Mouse (Mus musculus) frontal cortex, postnatal 14 days (tissue): ENCODE data around the gene Nfix.
"Not testable (repeated sequence)": the region's sequence is repeated elsewhere in the genome, so short reads cannot be mapped to it uniquely, and the experiment has no call there.

ENCODE experiments used
- DNase-seq, 2 experiments: peaks; one replicate each; pipeline ENCODE4 v3.0.0; 2022; ENCODE audit warnings: low spot score in 2 of 2

Nfix gene

DNA sequence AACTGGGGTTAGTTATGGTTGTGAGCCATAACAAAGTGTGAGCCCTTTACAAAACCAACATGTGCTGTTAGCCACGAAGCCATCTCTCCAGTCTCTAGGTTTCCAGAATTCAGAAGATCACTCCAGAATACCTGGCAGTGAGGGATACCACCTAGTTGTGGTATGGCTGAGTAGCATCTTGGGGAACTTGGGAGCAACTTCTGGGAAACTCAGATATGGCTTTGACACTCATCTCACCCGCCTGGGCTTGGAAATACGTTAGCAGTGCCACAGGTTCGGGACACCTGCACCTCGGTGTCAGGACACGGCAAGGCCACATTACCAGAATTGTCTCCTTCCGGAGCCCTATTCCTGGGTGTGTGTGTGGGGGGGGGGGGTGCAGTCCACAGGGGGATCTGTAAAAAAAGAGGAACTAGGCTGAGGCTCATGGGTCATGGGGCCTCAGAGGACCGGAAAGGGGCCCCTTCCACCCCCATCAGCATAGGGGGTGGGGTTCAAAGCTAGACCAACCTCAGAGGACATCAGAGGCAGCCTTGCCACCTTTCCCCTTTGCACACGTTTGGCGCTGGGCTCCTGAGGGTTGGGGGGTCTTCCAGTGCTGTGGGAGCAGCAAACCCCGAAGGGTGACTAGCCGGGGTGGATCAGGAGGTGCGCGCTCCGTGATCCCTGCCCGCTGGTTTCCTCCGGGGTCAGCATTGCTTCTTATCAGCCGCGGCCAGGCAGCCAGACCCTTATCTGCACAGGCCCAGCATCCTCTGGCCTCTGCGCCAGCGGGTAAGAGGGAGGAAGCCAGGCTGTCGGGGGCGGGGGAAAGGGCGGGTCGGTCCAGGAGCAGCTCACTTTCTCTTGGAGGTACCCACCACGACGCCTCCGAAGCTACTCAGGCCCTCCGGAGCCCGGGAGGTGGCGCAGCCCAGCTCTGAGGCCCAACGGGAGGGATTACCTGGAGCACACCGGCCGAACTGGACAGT lies 98.9 kb downstream of the Nfix start, which contains the start of gene Lyl1:
Lyl1 (plus strand) TSS at position 517 of the 971 bp plus-strand sequence.
- peak in 1 of 2 experiments; percentile 13 for DNase-seq

DNA sequence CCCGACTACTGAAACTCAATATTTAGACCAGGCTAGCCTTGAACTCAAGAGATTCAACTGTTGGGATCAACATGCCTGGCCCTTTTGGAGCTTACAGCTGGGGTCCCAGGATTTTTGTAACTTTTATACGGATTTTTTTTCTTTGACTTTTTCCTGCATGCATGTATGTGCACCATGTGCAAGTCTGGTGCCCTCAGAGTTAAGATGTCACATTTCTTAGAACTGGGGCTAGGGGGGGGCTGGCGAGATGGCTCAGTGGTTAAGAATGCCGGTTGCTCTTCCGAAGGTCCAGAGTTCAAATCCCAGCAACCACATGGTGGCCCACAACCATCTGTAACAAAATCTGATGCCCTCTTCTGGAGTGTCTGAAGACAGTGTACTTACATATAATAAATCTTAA lies 99.6 kb downstream of the Nfix start:
- DNase-seq: no peak

DNA sequence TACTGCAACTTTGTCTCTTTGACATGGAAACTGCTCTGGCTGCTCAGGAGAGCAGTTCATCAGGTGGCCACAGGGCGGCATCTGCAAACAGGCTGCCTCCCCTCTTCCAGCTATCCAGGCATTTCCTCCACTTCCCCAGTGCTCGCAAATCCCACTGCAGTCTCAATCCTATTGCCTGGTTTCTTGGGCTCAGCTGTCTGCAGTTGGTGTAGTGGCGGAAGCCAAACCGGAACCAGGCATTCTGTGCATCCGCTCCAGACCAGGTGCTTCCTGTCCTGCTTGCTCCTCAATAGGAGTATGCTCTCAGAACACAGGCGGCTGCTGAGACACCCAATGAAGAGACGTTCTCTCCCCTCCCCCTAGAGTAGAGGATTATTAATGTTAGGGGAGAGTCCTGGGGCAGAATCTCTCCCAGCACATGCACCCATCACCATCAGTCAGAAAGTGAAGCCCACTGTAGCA lies 100.3 kb downstream of the Nfix start:
- DNase-seq: peak; percentile 54 to 72

DNA sequence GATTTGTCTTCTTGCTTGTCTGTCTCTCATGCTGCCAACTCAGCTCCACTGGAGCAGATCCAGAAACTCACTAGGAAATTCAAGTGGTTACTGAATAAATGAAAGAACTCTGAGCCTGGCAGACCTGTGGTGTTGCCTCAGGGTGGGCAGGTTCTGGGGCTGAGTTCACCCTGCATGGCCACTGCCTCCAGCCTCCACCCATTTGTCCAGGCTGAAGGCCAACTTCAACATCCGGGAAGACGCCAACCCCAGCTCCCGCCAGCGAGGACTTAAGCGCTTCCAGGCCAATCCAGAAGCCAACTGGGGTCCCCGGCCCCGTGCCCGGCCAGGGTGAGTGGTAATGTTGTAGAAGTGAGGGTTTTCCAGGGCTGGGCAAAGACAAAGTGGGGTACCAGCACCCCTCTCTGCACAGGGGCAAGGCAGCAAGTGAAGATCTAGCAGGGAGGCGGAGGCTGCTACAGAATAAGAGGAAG lies 101.2 kb downstream of the Nfix start:
- peak in 1 of 2 experiments; percentile 47 for DNase-seq

DNA sequence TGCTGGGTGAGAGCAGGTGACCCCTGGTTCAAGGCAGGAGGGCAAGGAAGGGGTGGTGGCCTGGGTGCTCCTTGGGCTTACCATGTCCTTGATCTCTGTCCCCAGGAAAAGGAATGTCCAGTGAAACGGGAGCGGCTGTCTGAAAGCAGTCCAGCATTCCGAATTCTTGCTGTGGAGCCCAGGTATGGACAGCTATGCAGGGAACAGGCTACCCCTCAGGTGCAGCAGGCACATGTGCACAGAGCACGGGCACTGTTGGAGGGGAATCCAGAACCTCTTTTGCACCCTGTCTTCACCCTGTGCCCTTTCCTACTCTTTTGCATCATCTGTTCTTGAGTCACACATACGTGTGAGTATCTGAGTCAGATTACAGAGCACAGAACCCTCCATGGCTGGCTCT lies 101.9 kb downstream of the Nfix start:
- DNase-seq: no peak

DNA sequence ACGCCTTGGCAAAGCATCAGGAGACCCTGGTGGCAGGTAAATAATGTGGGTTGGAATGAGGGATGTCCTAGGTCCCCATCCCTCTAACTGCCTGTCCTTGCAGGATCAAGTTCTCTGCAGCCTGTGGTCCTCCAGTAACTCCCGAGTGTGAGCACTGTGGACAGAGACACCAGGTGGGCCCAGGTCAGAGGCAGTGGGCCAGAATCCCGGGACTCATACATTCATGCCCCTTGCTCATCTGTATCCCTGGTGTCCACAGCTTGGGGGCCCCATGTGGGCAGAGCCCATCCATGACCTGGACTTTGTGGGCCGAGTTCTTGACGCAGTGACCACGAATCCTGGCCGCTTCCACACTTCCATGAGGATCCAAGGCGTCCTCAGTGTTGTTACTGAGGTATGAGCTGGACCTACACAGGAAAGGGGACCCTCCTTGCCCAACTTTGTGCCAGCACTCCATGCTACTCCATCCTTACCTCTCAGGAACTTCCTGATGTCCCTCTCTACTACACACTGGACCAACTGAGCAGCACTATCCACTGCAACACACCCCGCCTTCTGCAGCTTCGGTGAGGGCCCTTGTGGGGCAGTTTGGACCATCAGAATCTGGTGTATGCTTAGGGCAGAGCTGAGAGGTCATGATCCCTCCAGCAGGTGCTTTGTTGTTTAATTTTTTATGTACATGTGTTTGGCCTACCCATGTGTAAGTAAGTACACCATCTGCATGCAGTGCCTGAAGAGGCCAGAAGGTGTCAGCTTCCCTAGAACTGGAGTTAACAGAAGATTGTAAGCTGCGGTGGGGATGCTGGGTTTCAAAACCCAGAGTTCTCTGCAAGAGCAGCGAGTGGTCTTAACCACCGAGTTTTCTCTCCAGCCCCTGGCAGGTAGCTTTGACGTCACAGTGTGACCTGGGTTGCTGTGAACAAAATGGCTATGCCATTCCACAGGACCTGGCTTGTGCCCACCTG lies 102.7 kb downstream of the Nfix start:
- no peak for DNase-seq

DNA sequence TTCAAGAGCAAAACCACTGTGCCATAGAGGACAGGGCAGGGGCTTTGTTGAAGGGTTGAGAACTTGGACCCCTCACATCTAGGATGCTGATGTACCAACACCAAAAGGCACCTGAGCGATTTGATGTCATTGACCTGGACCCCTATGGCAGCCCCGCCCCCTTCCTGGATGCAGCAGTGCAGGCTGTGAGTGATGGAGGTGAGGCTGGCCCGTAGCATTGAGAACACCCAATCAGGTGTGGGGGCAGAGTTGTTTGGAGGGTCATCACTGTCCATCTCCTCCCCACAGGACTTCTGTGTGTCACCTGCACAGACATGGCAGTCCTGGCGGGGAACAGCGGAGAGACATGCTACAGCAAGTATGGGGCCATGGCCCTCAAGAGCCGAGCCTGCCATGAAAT lies 105.0 kb downstream of the Nfix start:
- DNase-seq: no peak

DNA sequence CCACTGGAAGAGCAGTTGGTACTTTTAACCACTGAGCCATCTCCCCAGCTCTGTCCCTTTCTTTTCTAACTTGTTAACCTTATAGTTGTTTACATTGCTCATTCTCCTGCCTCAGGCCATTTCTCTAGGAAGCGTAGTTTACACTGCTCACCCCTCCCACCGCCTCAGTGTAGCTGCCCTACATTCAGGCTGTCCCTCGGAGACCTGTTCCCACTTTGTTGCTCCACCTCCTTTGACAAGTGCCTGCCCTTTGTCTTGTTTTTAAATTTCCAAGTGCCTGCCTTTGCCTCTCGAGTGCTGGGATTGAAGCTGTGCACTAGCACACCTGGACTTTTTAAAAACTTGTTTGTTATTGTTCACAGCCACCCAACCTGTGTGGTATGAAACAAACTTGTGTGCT lies 106.8 kb downstream of the Nfix start:
- no peak for DNase-seq

DNA sequence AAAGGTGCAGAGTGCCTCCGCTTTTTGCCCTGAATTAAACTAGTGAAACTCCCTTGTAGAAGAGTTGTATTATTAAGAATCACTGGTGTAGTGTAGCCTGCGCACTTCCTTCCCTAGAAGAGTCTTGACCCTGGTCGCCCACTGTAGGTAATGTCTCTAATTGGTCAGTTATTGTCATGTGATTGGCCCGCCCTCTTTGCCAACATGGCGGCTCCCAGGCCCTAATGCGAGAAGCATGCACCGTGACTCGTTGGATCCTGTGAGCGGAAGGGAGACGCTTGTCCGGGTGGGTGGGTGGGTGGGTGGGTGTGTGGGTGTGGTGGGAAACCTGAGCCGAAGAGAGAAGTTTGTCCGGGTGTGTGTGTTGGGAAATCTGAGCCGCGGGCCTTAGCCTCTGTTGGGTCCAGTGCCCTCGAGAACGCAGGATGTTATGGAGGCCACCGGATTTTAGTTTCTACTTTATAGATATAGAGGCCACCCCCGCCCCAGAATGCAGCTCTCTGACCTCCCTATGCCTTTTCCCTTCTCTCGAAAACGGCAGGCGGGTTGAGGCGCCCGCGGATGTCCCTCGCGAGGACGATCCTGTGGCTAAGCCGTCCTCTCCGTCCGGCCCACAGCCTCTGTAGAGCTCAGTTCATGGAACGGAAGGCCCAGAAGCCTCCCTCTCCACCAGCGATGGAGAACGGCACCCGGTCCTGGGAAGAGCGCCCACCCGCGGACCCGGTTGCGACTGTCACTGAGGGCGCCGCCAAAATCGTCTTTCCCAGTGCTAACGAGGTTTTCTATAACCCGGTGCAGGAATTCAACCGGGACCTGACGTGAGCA lies 110.8 kb downstream of the Nfix start:
- DNase-seq: peak; percentile 81 to 86

DNA sequence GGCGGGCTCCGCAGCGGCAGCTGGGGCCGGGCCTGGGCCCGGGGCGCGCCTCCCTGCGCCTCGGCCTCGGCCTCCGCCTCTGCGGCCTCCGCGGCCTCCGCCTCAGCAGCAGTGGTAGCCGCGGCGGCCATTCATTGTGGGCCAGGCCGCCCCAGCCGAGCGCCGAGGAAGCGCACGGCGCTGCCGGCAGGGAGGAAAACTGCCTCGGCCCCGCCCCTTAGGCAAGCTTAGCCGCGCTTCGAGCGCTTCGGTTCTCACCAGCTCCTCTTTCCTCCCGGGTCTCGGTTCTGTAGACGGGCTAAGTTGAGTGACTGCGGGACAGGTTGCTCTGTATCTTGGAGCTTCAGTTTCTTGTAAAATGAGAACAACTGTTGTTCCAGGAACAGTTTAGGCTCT lies 112.4 kb downstream of the Nfix start, which contains the start of gene Nacc1:
Nacc1 (minus strand) TSS at position 158 of the 396 bp plus-strand sequence.
- DNase-seq: peak; percentile 57 to 80

DNA sequence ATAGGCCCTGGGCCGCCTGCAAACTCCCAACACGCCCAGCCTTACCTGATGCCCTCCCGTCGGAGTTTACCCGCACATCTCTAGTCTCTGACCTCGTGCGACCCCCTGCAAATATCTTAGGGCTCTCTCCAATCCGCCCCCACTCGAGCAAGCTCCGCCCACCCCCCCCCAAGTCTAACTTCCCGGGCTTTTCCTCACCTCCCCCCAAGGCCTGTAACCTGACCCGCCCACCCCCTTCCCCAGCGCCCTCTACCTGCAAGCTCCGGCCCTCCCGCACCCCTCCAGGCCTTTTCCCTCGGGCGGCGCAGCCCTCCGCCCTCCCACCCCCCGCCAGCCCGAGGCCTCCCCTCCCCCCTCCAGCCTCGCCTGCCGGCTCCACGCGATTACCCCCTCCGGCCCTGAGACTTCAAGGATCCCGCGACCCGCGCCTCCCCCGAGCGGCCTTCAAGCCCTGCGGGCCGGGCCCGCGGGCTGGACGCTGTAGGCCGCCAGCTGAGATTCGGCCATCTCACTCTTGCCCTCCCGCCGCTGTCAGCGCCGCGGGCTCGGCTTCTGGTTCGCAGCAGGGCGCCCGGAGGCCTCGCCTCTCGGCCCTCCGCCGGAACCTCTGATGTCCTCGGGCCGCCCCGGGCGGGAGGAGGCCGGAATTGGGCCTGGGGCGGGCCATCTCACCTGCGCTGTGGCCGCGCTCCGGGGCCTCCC lies 113.0 kb downstream of the Nfix start:
- no peak for DNase-seq

DNA sequence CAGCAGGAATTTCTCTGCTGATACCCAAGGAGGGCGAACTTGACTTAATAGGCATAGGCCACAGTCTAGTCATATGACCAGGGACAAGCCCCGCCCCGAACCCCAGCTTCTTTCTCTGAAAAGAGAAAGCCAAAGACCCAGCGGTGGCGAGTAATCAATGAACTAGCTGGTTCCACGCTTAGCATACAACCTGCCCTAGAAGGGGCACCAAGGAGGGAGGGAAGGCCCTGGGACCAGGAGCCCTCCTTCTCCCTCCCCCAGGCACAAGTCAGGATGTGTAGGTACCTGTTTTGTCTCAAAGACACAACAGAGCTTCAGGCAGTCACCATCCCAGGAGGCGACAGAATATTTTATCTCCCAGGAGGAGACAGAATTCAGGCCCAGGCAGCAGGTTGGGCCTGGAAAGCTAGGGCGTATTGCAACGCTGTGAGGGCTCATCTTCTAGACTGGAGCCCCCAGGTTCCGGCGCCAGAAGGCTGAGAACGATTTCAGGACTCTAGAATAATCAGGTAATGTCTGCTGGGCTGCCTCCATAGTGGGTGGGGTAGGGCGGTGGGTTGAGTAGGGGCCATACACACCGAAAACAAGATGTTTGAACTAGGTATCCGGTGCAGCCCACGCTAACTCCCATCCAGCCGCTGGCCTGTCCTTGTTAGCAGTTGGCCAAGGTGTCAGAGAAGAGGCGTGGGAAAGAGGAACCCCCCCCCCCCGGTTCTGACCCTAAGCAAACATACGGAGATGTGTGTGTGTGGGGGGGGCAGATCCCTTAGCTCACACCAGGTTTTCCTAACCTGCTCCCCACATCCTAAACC lies 113.7 kb downstream of the Nfix start, which contains the start of gene Trmt1:
Trmt1 (plus strand) TSS at position 117 of the 812 bp plus-strand sequence.
- DNase-seq: no peak

DNA sequence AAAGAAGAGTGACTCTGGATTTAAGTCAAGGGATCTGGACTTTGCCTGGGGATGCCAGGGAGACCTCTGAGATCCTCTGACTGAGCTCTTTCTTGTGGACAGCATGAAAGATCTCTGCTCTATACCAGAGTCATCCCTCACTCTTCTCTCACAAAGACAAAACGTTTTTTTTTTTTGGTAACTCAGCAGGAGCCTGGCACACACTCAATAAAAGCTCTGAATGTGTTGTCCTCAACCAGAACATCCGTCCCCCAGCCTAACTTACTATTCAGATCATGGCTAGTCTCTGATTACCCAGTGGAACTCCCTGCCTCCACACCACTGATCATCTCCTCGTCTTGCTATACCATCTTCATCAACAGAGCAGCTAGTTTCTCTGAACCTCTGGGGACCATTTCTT lies 115.6 kb downstream of the Nfix start:
- DNase-seq: no peak

DNA sequence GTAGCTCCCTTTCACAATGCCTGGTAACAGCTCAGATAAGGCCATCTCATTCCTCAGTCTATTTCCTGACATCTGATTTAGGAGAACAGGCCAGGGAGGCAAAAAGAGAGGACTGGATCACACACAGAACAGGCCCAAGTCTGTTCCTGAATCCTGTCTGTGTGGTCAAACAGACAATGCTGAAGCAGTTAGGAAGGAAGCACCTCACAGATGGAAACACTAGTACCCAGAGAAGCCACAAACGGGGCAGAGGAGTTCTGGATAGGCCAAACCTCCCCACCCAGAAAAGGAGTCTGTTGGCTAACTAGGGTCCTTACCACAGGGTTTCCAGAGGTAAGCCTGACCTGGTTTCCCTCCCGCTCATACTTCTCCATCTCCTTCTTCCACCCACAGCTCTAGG lies 117.9 kb downstream of the Nfix start:
- no peak for DNase-seq

DNA sequence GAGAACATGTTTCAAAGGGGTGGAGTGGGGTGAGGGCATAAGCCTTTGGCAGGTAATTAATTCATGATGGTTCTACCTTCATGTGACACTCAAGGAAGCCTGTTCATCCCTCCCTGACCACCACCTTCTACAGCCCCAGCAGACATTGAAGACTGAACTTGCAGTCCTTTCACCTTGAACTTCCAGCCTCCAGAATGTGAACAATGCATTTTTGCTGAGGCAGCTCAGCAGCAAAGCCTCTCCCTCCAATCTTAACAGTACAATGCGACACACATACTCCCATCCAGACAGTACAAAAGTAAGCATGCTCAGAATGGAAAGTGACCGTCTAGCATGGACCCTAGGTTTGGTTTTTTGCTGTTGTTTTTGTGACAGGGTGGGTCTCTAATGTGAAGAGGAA lies 118.7 kb downstream of the Nfix start:
- no peak for DNase-seq

DNA sequence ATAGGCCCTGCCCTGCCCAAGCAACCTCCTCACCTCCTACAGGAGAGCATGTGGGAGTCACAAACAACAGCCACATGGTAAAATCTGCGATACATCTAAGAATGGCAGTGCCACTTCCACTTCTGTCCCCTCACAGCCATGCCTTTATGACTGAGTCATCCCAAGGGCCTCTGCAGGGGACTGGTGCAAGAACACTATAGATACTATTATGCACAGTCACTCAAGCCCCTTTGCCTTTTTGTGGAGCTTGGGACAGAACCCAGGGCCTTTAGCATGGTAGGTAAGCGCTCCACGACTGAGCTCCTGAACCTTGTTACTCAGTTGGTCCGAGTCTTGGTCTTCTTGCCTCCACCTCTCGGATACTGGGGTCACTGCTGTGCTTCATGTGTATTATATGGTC lies 122.8 kb downstream of the Nfix start:
- DNase-seq: no peak

DNA sequence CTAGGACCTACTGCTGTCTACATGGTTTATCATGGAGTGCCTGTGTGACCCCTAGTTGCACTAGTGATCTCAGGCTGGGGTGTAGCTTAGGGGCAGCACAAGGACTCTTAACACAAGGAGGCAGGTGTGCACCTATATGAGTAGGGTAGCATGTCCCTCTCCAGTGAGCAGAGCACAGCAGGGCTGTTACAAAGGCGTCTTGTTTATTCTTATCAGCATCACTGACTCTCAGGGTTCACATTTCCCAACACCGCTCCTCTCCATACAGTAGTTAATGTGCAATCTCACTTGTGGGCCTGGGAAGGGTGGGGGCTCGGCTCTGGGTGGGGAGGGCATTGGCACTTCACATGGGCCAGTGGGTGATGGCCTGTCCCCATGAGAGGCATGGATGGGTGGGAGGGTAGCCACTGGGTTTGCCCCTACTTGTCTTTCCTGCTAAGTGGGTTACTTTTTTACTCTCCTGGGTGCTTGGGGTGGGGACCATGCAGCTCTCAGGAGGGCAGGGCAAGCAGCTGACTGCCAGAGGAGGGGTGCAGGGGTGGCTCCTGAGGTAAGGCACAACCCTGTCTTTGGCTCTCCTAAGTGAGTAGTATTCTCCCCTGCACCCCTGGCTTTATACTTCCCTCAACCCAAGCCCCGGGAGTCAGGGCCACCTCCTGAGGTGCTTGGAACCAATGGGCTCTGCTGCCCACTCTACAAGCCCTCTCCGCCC lies 129.7 kb downstream of the Nfix start:
- DNase-seq: not testable (repeated sequence)

DNA sequence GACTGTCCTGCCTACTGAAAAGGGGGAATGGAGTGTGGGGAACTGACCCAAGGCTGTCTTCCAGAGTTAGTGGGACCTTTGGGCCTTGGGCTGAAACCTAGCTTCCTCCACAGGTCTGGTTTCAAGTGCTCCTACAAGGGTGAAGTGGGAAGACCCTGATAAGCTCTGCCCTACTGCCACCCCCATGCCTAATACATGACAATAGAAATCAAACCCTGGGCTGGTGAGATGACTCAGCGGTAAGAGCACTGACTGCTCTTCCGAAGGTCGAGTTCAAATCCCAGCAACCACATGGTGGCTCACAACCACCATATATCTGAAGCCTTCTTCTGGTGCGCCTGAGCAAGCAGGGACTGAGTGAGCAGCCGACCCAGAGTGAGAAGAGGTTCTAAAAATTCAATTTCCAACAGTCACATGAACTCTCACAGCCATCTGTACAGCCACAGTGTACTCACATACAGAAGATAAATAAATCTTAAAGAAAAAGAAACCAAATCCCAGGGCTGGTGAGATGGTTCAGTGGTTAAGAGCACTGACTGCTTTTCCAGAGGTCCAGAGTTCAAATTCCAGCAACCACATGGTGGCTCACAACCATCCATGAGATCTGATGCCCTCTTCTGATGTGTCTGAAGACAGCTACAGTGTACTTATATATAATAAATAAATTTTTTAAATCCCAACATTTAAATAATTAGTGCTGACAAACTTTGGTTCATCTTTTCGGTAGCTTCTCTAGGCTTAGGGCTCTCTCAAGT lies 131.2 kb downstream of the Nfix start:
- DNase-seq: no peak
